11 mouse cellular contexts compared by ENCODE assay signal in the genomic region with DNA sequence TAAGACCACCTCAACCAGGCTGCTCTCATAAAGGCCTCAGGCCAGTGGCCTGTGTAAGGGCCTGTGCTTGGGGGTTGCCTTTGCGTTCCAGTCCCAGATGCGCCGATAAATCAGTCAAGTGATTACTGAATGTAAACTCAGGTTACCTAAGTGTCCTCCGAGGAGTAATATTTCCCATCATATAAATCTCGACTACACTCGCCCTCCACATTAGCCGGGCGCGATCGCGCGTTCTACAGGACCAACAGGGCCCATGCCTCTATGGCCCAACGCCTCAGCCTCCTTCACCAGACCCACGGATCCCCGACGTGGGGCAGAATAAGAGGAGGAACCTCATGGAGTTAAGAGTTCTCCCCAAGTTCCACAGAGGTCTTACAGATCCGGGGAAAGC. TPM values are rescaled to one million over a fixed set of nuclear protein-coding genes. Genes with fewer than 3 reads are reported as not detected.
A peak's percentile ranks its signal among the peaks of the same experiment; 100 is the strongest.
DNase-seq lines count a peak whose midpoint lies in the region; ATAC-seq lines count a peak whose summit lies in the region.
"Had no signal": no experiment of that assay in that cellular context is flagged by ENCODE, and none has a peak within 500 bp of the region (broad histone marks: within the 10 kb centered on the region; RNA-seq: fewer than 3 reads in every experiment).

No protein-coding gene starts in this region.

- no peak for ATAC-seq in cerebellum, adult (ENCODE audit: insufficient number of reproducible peaks, low FRiP score, low TSS enrichment)
- ATAC-seq in hindbrain, embryonic 15.5 days (ENCODE audit: low FRiP score, low read depth) = no peak
- ATAC-seq in neural tube, embryonic 12.5 days (ENCODE audit: low FRiP score, low read depth) = no peak

- peak overlapping the region; percentile 52 for H3K4me3 ChIP-seq in hindbrain, embryonic 15.5 days
- H3K4me3 ChIP-seq in neural tube, embryonic 12.5 days = peak overlapping the region; percentile 58

- no peaks in the 10 kb centered on the region for H3K9me3 ChIP-seq in hindbrain, embryonic 15.5 days
- no peaks in the 10 kb centered on the region for H3K9me3 ChIP-seq in neural tube, embryonic 12.5 days
- H3K9me3 ChIP-seq: lung, embryonic 15.5 days had no signal

- peaks cover 36% of the 10 kb centered on the region for H3K27me3 ChIP-seq in hindbrain, embryonic 15.5 days
- H3K27me3 ChIP-seq in neural tube, embryonic 12.5 days (replicated peaks) = peaks cover 63% of the 10 kb centered on the region

- peaks cover 19% of the 10 kb centered on the region for H3K4me1 ChIP-seq in hindbrain, embryonic 15.5 days (replicated peaks)
- peaks cover 36% of the 10 kb centered on the region for H3K4me1 ChIP-seq in neural tube, embryonic 12.5 days

- H3K9ac ChIP-seq in hindbrain, embryonic 15.5 days = peak overlapping the region; percentile 63
- peak overlapping the region; percentile 69 for H3K9ac ChIP-seq in neural tube, embryonic 12.5 days
- H3K9ac ChIP-seq: lung, embryonic 15.5 days had no signal

- peak overlapping the region; percentile 70 for H3K4me2 ChIP-seq in hindbrain, embryonic 15.5 days
- H3K4me2 ChIP-seq in neural tube, embryonic 12.5 days (replicated peaks) = peak overlapping the region; percentile 81

- H3K27ac ChIP-seq in hindbrain, embryonic 15.5 days (replicated peaks) = peak overlapping the region; percentile 93
- no peak overlapping the region for H3K27ac ChIP-seq in neural tube, embryonic 12.5 days
- H3K27ac ChIP-seq: gastrocnemius, adult 2 months; lung, embryonic 15.5 days had no signal

- DNase-seq in cerebellum, adult 11-12 months = peak; percentile 38
- DNase-seq in embryo, embryonic 9.5 days (ENCODE audit: extremely low spot score) = peak; percentile 52
- no peak for DNase-seq in kidney, postnatal 14 days
- DNase-seq in lung, postnatal 25 days (ENCODE audit: low spot score) = no peak
- no peak for DNase-seq in kidney, adult 8-10 months
- DNase-seq: gastrocnemius, adult 2 months; kidney, postnatal 10 days had no signal

- H3K36me3 ChIP-seq in hindbrain, embryonic 15.5 days = no peaks in the 10 kb centered on the region
- no peaks in the 10 kb centered on the region for H3K36me3 ChIP-seq in neural tube, embryonic 12.5 days
- H3K36me3 ChIP-seq: lung, embryonic 15.5 days had no signal

- 15% methylated on average over 17 of the region's 17 CpGs for WGBS in hindbrain, embryonic 15.5 days
- 3% methylated on average over 17 of the region's 17 CpGs for WGBS in neural tube, embryonic 12.5 days

RNA-seq across cellular contexts. Expression of a gene that starts 2.8 kb away (rescaled TPM):
- 13.8 and 17.9 TPM in 2 replicates for polyA plus RNA-seq in hindbrain, embryonic 15.5 days (2015; fragmentation: Nextera tagmentation; extraction: Ambion mirVana)
- polyA plus RNA-seq in neural tube, embryonic 12.5 days (2016; fragmentation: Nextera tagmentation; extraction: Ambion mirVana) = 11.3 and 14.3 TPM in 2 replicates
- polyA plus RNA-seq: lung, embryonic 15.5 days had no signal

RNA-seq across cellular contexts. Expression of a gene that starts 11.8 kb away (rescaled TPM):
- 2.4 and 2.7 TPM in 2 replicates for polyA plus RNA-seq in hindbrain, embryonic 15.5 days (2015; fragmentation: Nextera tagmentation; extraction: Ambion mirVana)
- polyA plus RNA-seq in neural tube, embryonic 12.5 days (2016; fragmentation: Nextera tagmentation; extraction: Ambion mirVana) = 1.3 TPM in 2 replicates
- polyA plus RNA-seq: lung, embryonic 15.5 days had no signal

RNA-seq across cellular contexts. Expression of a gene that starts 12.6 kb away (rescaled TPM):
- polyA plus RNA-seq in hindbrain, embryonic 15.5 days (2015; fragmentation: Nextera tagmentation; extraction: Ambion mirVana) = 11.6 and 12.9 TPM in 2 replicates
- 11.6 and 13.4 TPM in 2 replicates for polyA plus RNA-seq in neural tube, embryonic 12.5 days (2016; fragmentation: Nextera tagmentation; extraction: Ambion mirVana)
- polyA plus RNA-seq: lung, embryonic 15.5 days had no signal

RNA-seq across cellular contexts. Expression of a gene that starts 27.7 kb away (rescaled TPM):
- polyA plus RNA-seq in hindbrain, embryonic 15.5 days (2015; fragmentation: Nextera tagmentation; extraction: Ambion mirVana) = 0.50 and 0.64 TPM in 2 replicates
- polyA plus RNA-seq in neural tube, embryonic 12.5 days (2016; fragmentation: Nextera tagmentation; extraction: Ambion mirVana) = 0.57 and 0.68 TPM in 2 replicates
- polyA plus RNA-seq: lung, embryonic 15.5 days had no signal

Comparison
In these comparisons a context has a peak if more than half of its experiments do, and no peak if none do; other contexts are left out.
1. DNase-seq: peak in cerebellum, adult 11-12 months (single experiment) and embryo, embryonic 9.5 days (single experiment); none in kidney, postnatal 14 days (single experiment), lung, postnatal 25 days (single experiment) and kidney, adult 8-10 months (0 of 2).